Mouse (Mus musculus) MEL (cell line): Measurements from ENCODE around the gene Olfr661. TPM values are rescaled to one million over a fixed set of nuclear protein-coding genes. Genes with fewer than 3 reads are reported as not detected.

Experiments
- DNase-seq: peaks from one replicate; pipeline ENCODE4 v3.0.0; 2011; ENCODE audit warnings: low read depth, low spot score
- H3K27ac ChIP-seq: 2 replicates; pipeline ENCODE4 v1.5.1; 2012; ENCODE audit warnings: low read depth, mild to moderate bottlenecking, control low read depth, low read length, moderate library complexity; ENCODE audit not compliant: control insufficient read depth
- H3K27me3 ChIP-seq, 2 experiments: fragments of 150-350 bp in 1 of 2; sonication (generic) in 1 of 2; 2 replicates each; pipeline ENCODE4 v1.6.1; 2012; ENCODE audit warnings: low read length in 2 of 2, mild to moderate bottlenecking in 2 of 2, improper control_type of control experiment in 1 of 2, moderate library complexity in 1 of 2; ENCODE audit not compliant: insufficient read depth in 2 of 2, control insufficient read depth in 1 of 2
- H3K36me3 ChIP-seq, 2 experiments: 2 replicates each; pipeline ENCODE4 v1.6.1; 2012 to 2014; ENCODE audit warnings: low read length in 2 of 2, improper control_type of control experiment in 1 of 2, inconsistent platforms in 1 of 2, mild to moderate bottlenecking in 1 of 2; ENCODE audit not compliant: insufficient read depth in 2 of 2, control insufficient read depth in 1 of 2
- H3K4me1 ChIP-seq, 2 experiments: fragments of 150-350 bp in 1 of 2; sonication (generic) in 1 of 2; 2 replicates each; pipeline ENCODE4 v1.6.1; 2012; ENCODE audit warnings: low read length in 2 of 2, improper control_type of control experiment in 1 of 2, mild to moderate bottlenecking in 1 of 2; ENCODE audit not compliant: insufficient read depth in 2 of 2, control insufficient read depth in 1 of 2
- H3K4me3 ChIP-seq, 2 experiments: fragments of 150-350 bp in 1 of 2; sonication (generic) in 1 of 2; 2 replicates each; pipeline ENCODE4 v1.5.1; 2012; ENCODE audit warnings: low read depth in 2 of 2, low read length in 2 of 2, mild to moderate bottlenecking in 2 of 2, moderate library complexity in 2 of 2, control low read depth in 1 of 2, improper control_type of control experiment in 1 of 2; ENCODE audit not compliant: control insufficient read depth in 1 of 2, insufficient read depth in 1 of 2
- H3K79me2 ChIP-seq: 2 replicates; pipeline ENCODE4 v1.6.1; 2012; ENCODE audit warnings: mild to moderate bottlenecking, low read length, moderate library complexity; ENCODE audit not compliant: control insufficient read depth, poor library complexity, insufficient read depth
- H3K9ac ChIP-seq: 2 replicates; pipeline ENCODE4 v1.6.1; 2012; ENCODE audit warnings: low read depth, mild to moderate bottlenecking, control low read depth, low read length, moderate library complexity; ENCODE audit not compliant: control insufficient read depth, poor library complexity, severe bottlenecking
- H3K9me3 ChIP-seq: fragments of 150-350 bp; sonication (generic); replicated peaks from 2 replicates; pipeline ENCODE4 v1.6.1; 2012; ENCODE audit warnings: mild to moderate bottlenecking, low read length, improper control_type of control experiment, moderate library complexity; ENCODE audit not compliant: insufficient read depth
- BHLHE40 ChIP-seq: IDR thresholded peaks from 2 replicates; pipeline ENCODE4 v1.6.1; 2012; ENCODE audit warnings: low read depth, mild to moderate bottlenecking, inconsistent platforms, low read length, improper control_type of control experiment, borderline replicate concordance
- CHD2 ChIP-seq: IDR thresholded peaks from 2 replicates; pipeline ENCODE4 v1.6.1; 2011; ENCODE audit warnings: low read length, improper control_type of control experiment
- E2F4 ChIP-seq: IDR thresholded peaks from 2 replicates; pipeline ENCODE4 v1.6.1; 2011; ENCODE audit warnings: low read depth, low read length, improper control_type of control experiment, borderline replicate concordance
- ELF1 ChIP-seq: IDR thresholded peaks from 2 replicates; pipeline ENCODE4 v1.6.1; 2014; ENCODE audit warnings: low read depth, mild to moderate bottlenecking, inconsistent platforms, low read length, improper control_type of control experiment, moderate library complexity
- JUND ChIP-seq: IDR thresholded peaks from 2 replicates; pipeline ENCODE4 v1.6.1; 2011; ENCODE audit warnings: low read depth, mild to moderate bottlenecking, improper control_type of control experiment, low read length
- MAZ ChIP-seq: IDR thresholded peaks from 2 replicates; pipeline ENCODE4 v1.6.1; 2012; ENCODE audit warnings: low read depth, mild to moderate bottlenecking, inconsistent platforms, low read length, improper control_type of control experiment
- MYB ChIP-seq: IDR thresholded peaks from 2 replicates; pipeline ENCODE4 v1.6.1; 2011; ENCODE audit warnings: mild to moderate bottlenecking, low read depth, low read length, improper control_type of control experiment
- POLR2AphosphoS5 ChIP-seq: IDR thresholded peaks from 2 replicates; pipeline ENCODE4 v1.6.1; 2012; ENCODE audit warnings: low read depth, borderline replicate concordance, mild to moderate bottlenecking, inconsistent platforms, low read length, moderate library complexity, mixed read lengths
- SIN3A ChIP-seq: IDR thresholded peaks from 2 replicates; pipeline ENCODE4 v1.6.1; 2012; ENCODE audit warnings: low read length, improper control_type of control experiment, inconsistent platforms
- UBTF ChIP-seq: IDR thresholded peaks from 2 replicates; pipeline ENCODE4 v1.6.1; 2012; ENCODE audit warnings: low read depth, mild to moderate bottlenecking, inconsistent platforms, low read length, improper control_type of control experiment, moderate library complexity, borderline replicate concordance; ENCODE audit not compliant: insufficient read depth
- polyA plus RNA-seq, 2 experiments: library from polyadenylated mRNA; stranded (reverse) in 1 of 2; unstranded in 1 of 2; fragments of >175 nt in 1 of 2; fragments of >200 nt in 1 of 2; gene quantifications; 2 replicates each; pipeline versions ENCODE4 v1.2.1 to v1.2.4; 2012; ENCODE audit warnings: low replicate concordance in 2 of 2, low read depth in 1 of 2; ENCODE audit not compliant: insufficient read length in 2 of 2, insufficient read depth in 1 of 2, missing spikeins in 1 of 2
- total RNA-seq: library from RNA; depleted of rRNA; stranded (reverse); fragments of 300-350 nt; gene quantifications from 2 replicates; pipeline ENCODE4 v1.2.3, GENCODE M21; 2012; rRNA removed

The Olfr661 gene
- total RNA-seq (not detected in 2 replicates), polyA plus RNA-seq (not detected)

DNA sequence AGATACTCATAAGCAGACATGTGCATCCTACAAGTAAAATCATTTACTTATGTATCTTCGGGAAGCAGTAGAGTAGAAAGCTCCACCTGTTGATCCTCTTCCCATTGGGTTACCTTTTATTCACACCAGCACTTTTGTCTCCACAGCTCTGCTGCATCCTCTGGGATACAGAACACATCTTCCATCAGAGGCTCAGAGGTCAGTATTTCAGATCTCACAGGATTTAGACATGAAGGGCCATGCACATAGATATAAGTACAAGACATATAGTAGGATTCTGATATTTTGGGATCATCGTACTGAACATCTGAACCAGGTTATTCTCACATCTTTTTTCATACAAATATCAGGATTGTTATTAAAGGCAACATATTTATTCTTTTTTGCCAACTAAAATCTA is at the start of gene Olfr661:
Gene Olfr661, plus strand, starts transcription at position 301 of the 400 bp plus-strand sequence.
- Histone ChIP-seq H3K4me1 (no peaks in the 10 kb centered on the region), H3K27ac (no peak within 1 kb of the TSS), H3K9ac (no peak within 1 kb of the TSS), H3K36me3 (no peaks in the 10 kb centered on the region), H3K79me2 (no peaks in the 10 kb centered on the region)
- DNase-seq = no peak
- TF ChIP-seq JUND (no peak), MYB (no peak), UBTF (no peak), E2F4 (no peak), MAZ (no peak)
- TF ChIP-seq, all 39 proteins: peak for 0
- Histone ChIP-seq H3K9me3 (no peaks in the 10 kb centered on the region), H3K4me3 (no peak within 1 kb of the TSS), H3K27me3 (no peaks in the 10 kb centered on the region)

- Histone ChIP-seq H3K79me2 (no peaks in the 10 kb centered on the region), H3K9ac (no peak within 1 kb of the TSS), H3K36me3 (no peaks in the 10 kb centered on the region), H3K27ac (no peak within 1 kb of the TSS), H3K9me3 (no peaks in the 10 kb centered on the region), H3K4me3 (no peak within 1 kb of the TSS), H3K27me3 (no peaks in the 10 kb centered on the region), H3K4me1 (no peaks in the 10 kb centered on the region)
- no peak for DNase-seq
- TF ChIP-seq CHD2 (no peak), BHLHE40 (no peak), ELF1 (no peak), POLR2AphosphoS5 (no peak)
Measured at GRCm38 (mm10) chr7:104646841-104647482, 39.3 kb upstream of the Olfr661 start, which contains the start of gene Olfr658. TSS of gene Olfr658 (minus strand) at chr7:104647305.

DNA sequence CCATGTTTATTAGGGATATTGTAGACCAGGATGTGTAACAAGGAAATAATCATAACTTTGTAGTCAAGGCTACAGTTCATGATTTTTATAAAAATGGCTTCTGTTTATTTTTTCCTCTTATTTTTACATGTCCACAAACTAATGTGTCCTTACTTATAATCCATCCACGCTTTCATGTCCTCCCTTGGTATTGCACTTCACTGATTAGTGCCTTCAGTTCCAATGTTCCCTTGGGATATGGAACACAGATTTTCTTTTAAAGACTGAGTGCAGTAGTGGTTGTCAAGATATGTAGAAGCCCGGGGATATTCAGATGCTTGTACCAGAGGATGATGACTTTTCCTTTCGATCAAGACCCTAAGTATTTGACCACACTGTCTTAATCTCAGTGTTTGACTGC is 19.8 kb upstream of the Olfr661 start, which contains the start of gene Olfr659:
Gene Olfr659, plus strand, starts transcription at position 301 of the 400 bp plus-strand sequence.
- DNase-seq = no peak
- H3K36me3 ChIP-seq = no peaks in the 10 kb centered on the region
- H3K27ac ChIP-seq = no peak within 1 kb of the TSS
- H3K4me3 ChIP-seq = no peak within 1 kb of the TSS
- H3K9ac ChIP-seq = no peak within 1 kb of the TSS
- H3K9me3 ChIP-seq = no peaks in the 10 kb centered on the region
- TF ChIP-seq SIN3A = no peak
- no peaks in the 10 kb centered on the region for H3K27me3 ChIP-seq
- H3K79me2 ChIP-seq = no peaks in the 10 kb centered on the region
- H3K4me1 ChIP-seq = no peaks in the 10 kb centered on the region

Other genes with a start within 250 kb of the Olfr661 start
- gene Trim30a, start 221.3 kb upstream of the Olfr661 start, total RNA-seq = 1.1 and 1.7 TPM in 2 replicates
- under 1 TPM in 1 of 2 experiments, not detected in 1; 0.45 TPM for gene Trim30a, start 221.3 kb upstream of the Olfr661 start, polyA plus RNA-seq
- not detected in 2 replicates for gene Trim30d, start 178.7 kb upstream of the Olfr661 start, total RNA-seq
- not detected for gene Trim30d, start 178.7 kb upstream of the Olfr661 start, polyA plus RNA-seq
- gene Olfr651, start 136.4 kb upstream of the Olfr661 start, total RNA-seq = not detected in 2 replicates
- gene Olfr651, start 136.4 kb upstream of the Olfr661 start, polyA plus RNA-seq = not detected
- gene Olfr652, start 125.6 kb upstream of the Olfr661 start, total RNA-seq = not detected in 2 replicates
- gene Olfr652, start 125.6 kb upstream of the Olfr661 start, polyA plus RNA-seq = not detected
- gene Olfr653, start 109.2 kb upstream of the Olfr661 start, total RNA-seq = not detected in 2 replicates
- not detected for gene Olfr653, start 109.2 kb upstream of the Olfr661 start, polyA plus RNA-seq
- gene Olfr654, start 99.5 kb upstream of the Olfr661 start, total RNA-seq = not detected in 2 replicates
- not detected for gene Olfr654, start 99.5 kb upstream of the Olfr661 start, polyA plus RNA-seq
- not detected in 2 replicates for gene Olfr655, start 84.7 kb upstream of the Olfr661 start, total RNA-seq
- gene Olfr655, start 84.7 kb upstream of the Olfr661 start, polyA plus RNA-seq = 1 to 10 TPM in 1 of 2 experiments, not detected in 1; 1.3 TPM
- not detected in 2 replicates for gene Olfr656, start 72.5 kb upstream of the Olfr661 start, total RNA-seq
- gene Olfr656, start 72.5 kb upstream of the Olfr661 start, polyA plus RNA-seq = not detected
- gene Olfr657, start 61.7 kb upstream of the Olfr661 start, total RNA-seq = not detected in 2 replicates
- not detected for gene Olfr657, start 61.7 kb upstream of the Olfr661 start, polyA plus RNA-seq
- not detected in 2 replicates for gene Olfr658, start 39.2 kb upstream of the Olfr661 start, total RNA-seq
- gene Olfr658, start 39.2 kb upstream of the Olfr661 start, polyA plus RNA-seq = not detected
- gene Olfr659, start 19.7 kb upstream of the Olfr661 start, total RNA-seq = not detected in 2 replicates
- gene Olfr659, start 19.7 kb upstream of the Olfr661 start, polyA plus RNA-seq = not detected
- gene Usp17le, start 91.0 kb downstream of the Olfr661 start, total RNA-seq = not detected in 2 replicates
- not detected for gene Usp17le, start 91.0 kb downstream of the Olfr661 start, polyA plus RNA-seq
- not detected in 2 replicates for gene Usp17lb, start 156.1 kb downstream of the Olfr661 start, total RNA-seq
- not detected for gene Usp17lb, start 156.1 kb downstream of the Olfr661 start, polyA plus RNA-seq
- gene Usp17la, start 170.5 kb downstream of the Olfr661 start, total RNA-seq = not detected in 2 replicates
- gene Usp17la, start 170.5 kb downstream of the Olfr661 start, polyA plus RNA-seq = not detected
- not detected in 2 replicates for gene Olfr665, start 191.5 kb downstream of the Olfr661 start, total RNA-seq
- gene Olfr665, start 191.5 kb downstream of the Olfr661 start, polyA plus RNA-seq = not detected
- gene Olfr666, start 209.5 kb downstream of the Olfr661 start, total RNA-seq = not detected in 2 replicates
- gene Olfr666, start 209.5 kb downstream of the Olfr661 start, polyA plus RNA-seq = not detected
- not detected in 2 replicates for gene Olfr667, start 235.0 kb downstream of the Olfr661 start, total RNA-seq
- not detected for gene Olfr667, start 235.0 kb downstream of the Olfr661 start, polyA plus RNA-seq
- gene Olfr668, start 241.6 kb downstream of the Olfr661 start, total RNA-seq = not detected in 2 replicates
- gene Olfr668, start 241.6 kb downstream of the Olfr661 start, polyA plus RNA-seq = not detected
- not detected in 2 replicates for gene Olfr669, start 247.7 kb downstream of the Olfr661 start, total RNA-seq
- gene Olfr669, start 247.7 kb downstream of the Olfr661 start, polyA plus RNA-seq = not detected